Mouse (Mus musculus) limb, embryonic 14.5 days (tissue): ENCODE measurements around the gene Sp2. TPM values are rescaled to one million over a fixed set of nuclear protein-coding genes. Genes with fewer than 3 reads are reported as not detected.

Experiments
- ATAC-seq: fragments of 200-750 bp; cut with Nextera tagmentation; 2 replicates; pipeline ENCODE4 v1.8.0; 2017; ENCODE audit warnings: low read depth, moderate number of reproducible peaks, moderate TSS enrichment; ENCODE audit not compliant: low FRiP score
- DNase-seq: peaks from one replicate; pipeline ENCODE4 v3.0.0-alpha.2; 2015; ENCODE audit warnings: low spot score
- H3K27ac ChIP-seq: fragments of 300-500 bp; sonication (generic); replicated peaks from 2 replicates; pipeline ENCODE4 v1.5.1; 2014; ENCODE audit warnings: low read depth, mild to moderate bottlenecking, low read length, moderate library complexity, mixed read lengths
- H3K27me3 ChIP-seq: fragments of 300-500 bp; sonication (generic); 2 replicates; pipeline ENCODE4 v1.6.1; 2014; ENCODE audit warnings: low read length, mixed read lengths; ENCODE audit not compliant: control insufficient read depth, insufficient read depth
- H3K36me3 ChIP-seq: fragments of 300-500 bp; sonication (generic); 2 replicates; pipeline ENCODE4 v1.6.1; 2014; ENCODE audit warnings: mild to moderate bottlenecking, low read length, moderate library complexity, mixed read lengths; ENCODE audit not compliant: control insufficient read depth, insufficient read depth
- H3K4me1 ChIP-seq: fragments of 300-500 bp; sonication (generic); 2 replicates; pipeline ENCODE4 v1.6.1; 2014; ENCODE audit warnings: antibody characterized with exemption, low read length, mixed read lengths; ENCODE audit not compliant: control insufficient read depth, insufficient read depth
- H3K4me2 ChIP-seq: fragments of 300-500 bp; sonication (generic); replicated peaks from 2 replicates; pipeline ENCODE4 v1.6.1; 2014; ENCODE audit warnings: low read depth, mild to moderate bottlenecking, low read length, moderate library complexity; ENCODE audit not compliant: severe bottlenecking
- H3K4me3 ChIP-seq: fragments of 300-500 bp; sonication (generic); replicated peaks from 2 replicates; pipeline ENCODE4 v1.5.1; 2014; ENCODE audit warnings: low read length
- H3K9ac ChIP-seq: fragments of 300-500 bp; sonication (generic); 2 replicates; pipeline ENCODE4 v1.6.1; 2014; ENCODE audit warnings: mild to moderate bottlenecking, low read depth, low read length, moderate library complexity; ENCODE audit not compliant: severe bottlenecking
- H3K9me3 ChIP-seq: fragments of 300-500 bp; sonication (generic); 2 replicates; pipeline ENCODE4 v1.6.1; 2016; ENCODE audit warnings: low read length; ENCODE audit not compliant: control insufficient read depth
- POLR2A ChIP-seq: fragments of 200-500 bp; IDR thresholded peaks from 2 replicates; pipeline ENCODE4 v1.8.0; 2012; ENCODE audit warnings: inconsistent platforms, mild to moderate bottlenecking, moderate library complexity, borderline replicate concordance; ENCODE audit not compliant: insufficient read depth, insufficient read length; ENCODE audit errors: extremely low read depth
- WGBS: fragments of 180-500 bp; shearing (Covaris S2); extraction: QIAGEN DNeasy Blood & Tissue Kit; methylation state at CpG from one replicate; pipeline ENCODE4 v1.1.7; 2014; 5-methylcytosine and 5-hydroxymethylcytosine counted together
- polyA plus RNA-seq, 2 experiments: library from polyadenylated mRNA; depleted of rRNA in 1 of 2; stranded (reverse) in 1 of 2; unstranded in 1 of 2; fragments of >200 nt; fragmentation: Nextera tagmentation in 1 of 2; extraction: Ambion mirVana in 1 of 2; gene quantifications; 2 replicates each; pipeline versions ENCODE4 v1.2.1 to v1.2.3; 2012 to 2014

Sp2 gene
- polyA plus RNA-seq, 2 experiments, result 16.0 to 17.1 TPM

DNA sequence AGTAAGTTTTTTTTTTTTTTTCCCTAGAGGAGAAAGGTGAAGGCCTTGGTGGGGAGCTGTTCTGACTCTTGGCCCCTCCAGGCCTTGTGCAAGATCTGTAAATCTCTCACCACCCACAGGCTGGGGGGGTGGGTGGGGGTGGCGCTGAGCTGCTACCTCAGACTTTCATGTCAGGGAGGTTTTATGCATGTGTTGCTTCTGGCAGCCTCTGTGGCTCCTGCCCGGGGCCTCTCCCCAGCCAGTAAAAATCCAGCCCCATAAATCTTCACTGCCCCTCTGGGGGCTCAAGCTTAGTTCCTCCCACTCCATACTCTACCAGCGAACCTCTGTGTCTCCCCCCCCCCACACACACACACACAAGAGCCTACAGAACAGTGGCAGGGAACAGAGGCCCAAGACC is 3.7 kb upstream of the Sp2 start:
- peaks cover 36% of the 10 kb centered on the region for H3K4me1 ChIP-seq
- H3K9me3 ChIP-seq, result no peaks in the 10 kb centered on the region
- H3K9ac ChIP-seq, result no peak overlapping the region
- H3K36me3 ChIP-seq, result no peaks in the 10 kb centered on the region
- H3K27ac ChIP-seq, result no peak overlapping the region
- H3K4me3 ChIP-seq, result no peak overlapping the region
- WGBS, result 0% methylated on average over 3 of the region's 3 CpGs
- DNase-seq (peak; percentile 53), ATAC-seq (peak; percentile 56)
- TF ChIP-seq POLR2A, result no peak
- H3K4me2 ChIP-seq, result no peak overlapping the region; the same call in 1 of the 2 replicates
- no peaks in the 10 kb centered on the region for H3K27me3 ChIP-seq

DNA sequence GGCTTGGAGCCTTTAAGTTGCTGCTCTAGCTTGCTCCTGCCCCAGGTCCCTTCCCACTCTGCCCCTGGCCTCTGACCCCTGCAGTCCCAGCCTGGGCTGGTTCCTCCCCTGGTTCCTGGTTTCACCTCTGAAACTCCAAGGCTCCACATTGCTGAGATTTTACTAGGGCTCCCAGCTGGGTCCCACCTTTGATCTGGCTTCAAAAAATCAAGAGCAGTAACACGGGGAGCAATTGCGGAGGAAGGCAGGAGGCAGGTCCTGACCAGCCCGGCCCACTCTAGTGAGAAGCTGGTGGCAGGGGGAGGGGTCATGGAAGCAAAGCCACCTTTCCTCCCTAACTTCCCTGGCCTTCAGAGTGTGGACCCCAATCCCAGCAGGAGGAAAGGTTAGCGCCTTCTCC is 2.1 kb upstream of the Sp2 start:
- no peak for DNase-seq
- Histone ChIP-seq H3K4me3 (no peak overlapping the region), H3K9me3 (no peaks in the 10 kb centered on the region), H3K4me1 (peaks cover 36% of the 10 kb centered on the region), H3K27ac (no peak overlapping the region), H3K27me3 (no peaks in the 10 kb centered on the region), H3K4me2 (no peak overlapping the region), H3K9ac (no peak overlapping the region), H3K36me3 (no peaks in the 10 kb centered on the region)
- ATAC-seq, result no peak
- TF ChIP-seq POLR2A, result no peak
- 8% methylated on average over 4 of the region's 4 CpGs for WGBS

DNA sequence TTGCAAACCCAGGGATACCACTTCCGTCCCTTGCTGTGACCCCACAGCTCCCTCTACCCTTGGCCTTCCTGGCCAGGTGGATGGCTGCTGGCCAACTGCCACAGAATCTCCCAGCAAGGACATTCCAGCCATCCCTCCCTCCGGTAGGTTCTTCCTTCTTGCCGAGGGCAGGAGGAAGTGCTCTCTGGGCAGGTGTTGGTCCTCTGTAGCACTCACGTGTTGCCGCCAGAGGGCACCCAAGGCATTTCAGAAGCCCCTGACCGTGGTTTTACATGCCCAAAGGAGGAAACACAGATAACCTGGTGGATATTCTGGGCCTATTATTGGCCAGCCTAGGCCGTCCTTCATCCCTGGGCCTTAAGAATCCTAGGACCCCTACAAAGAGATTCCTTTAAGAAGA is 404 bp downstream of the Sp2 start:
- no peaks in the 10 kb centered on the region for H3K27me3 ChIP-seq
- DNase-seq (peak; percentile 49), ATAC-seq (no peak)
- no peaks in the 10 kb centered on the region for H3K9me3 ChIP-seq
- no peak for TF ChIP-seq POLR2A
- peaks cover 28% of the 10 kb centered on the region for H3K4me1 ChIP-seq
- H3K9ac ChIP-seq, result no peak overlapping the region
- H3K36me3 ChIP-seq, result no peaks in the 10 kb centered on the region
- no peak overlapping the region for H3K4me2 ChIP-seq
- H3K27ac ChIP-seq, result no peak overlapping the region
- 3% methylated on average over 7 of the region's 7 CpGs for WGBS
- no peak overlapping the region for H3K4me3 ChIP-seq

DNA sequence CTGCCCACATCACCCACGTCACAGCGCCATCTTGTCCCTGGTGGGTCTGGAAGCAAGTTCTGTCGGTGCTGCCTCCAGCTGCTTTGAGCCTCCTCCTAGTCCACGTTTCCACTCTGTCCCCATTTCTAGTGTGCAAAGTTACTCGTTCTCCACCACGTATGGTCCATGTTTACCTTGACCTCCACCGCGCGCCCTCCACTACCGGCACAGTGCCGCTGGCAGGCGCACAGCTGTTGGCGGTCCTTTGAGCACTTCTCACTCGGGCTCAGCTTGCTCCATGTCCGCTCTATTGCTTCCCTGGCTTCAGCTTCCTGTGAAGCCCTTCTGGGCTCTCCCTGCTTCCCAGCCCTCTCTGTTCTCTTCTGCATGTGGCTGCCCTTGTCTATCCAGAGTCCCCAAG is 1.3 kb downstream of the Sp2 start:
- 76% methylated on average over 15 of the region's 15 CpGs for WGBS
- H3K9me3 ChIP-seq, result no peaks in the 10 kb centered on the region
- no peaks in the 10 kb centered on the region for H3K27me3 ChIP-seq
- no peaks in the 10 kb centered on the region for H3K36me3 ChIP-seq
- no peak for TF ChIP-seq POLR2A
- no peak overlapping the region for H3K4me2 ChIP-seq
- DNase-seq (no peak), ATAC-seq (no peak)
- peaks cover 20% of the 10 kb centered on the region for H3K4me1 ChIP-seq
- no peak overlapping the region for H3K9ac ChIP-seq
- H3K27ac ChIP-seq, result no peak overlapping the region
- no peak overlapping the region for H3K4me3 ChIP-seq

DNA sequence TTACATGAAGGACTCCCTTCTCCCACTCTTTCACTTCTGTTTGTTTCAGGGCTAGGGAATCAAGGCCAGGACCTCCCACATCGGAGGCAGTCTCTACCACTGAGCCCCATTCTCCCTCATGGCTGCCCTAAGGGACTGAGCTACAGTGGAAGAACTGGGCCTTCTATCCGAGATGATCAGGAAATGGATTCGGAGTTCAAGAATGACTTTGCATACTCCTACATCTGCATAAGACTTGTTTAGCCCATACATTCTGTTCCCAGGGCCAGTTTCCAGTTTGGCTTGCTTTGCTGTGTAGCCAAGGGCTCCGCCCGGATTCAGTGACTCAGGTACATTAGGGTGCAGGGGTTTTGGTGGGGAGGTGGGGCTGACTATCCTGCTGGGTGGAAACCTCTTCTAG is 2.7 kb downstream of the Sp2 start:
- ATAC-seq (no peak), DNase-seq (no peak)
- H3K27me3 ChIP-seq, result no peaks in the 10 kb centered on the region
- H3K4me2 ChIP-seq, result no peak overlapping the region
- no peak overlapping the region for H3K9ac ChIP-seq
- no peaks in the 10 kb centered on the region for H3K9me3 ChIP-seq
- H3K27ac ChIP-seq, result no peak overlapping the region
- peaks cover 21% of the 10 kb centered on the region for H3K4me1 ChIP-seq
- no peak overlapping the region for H3K4me3 ChIP-seq
- no peaks in the 10 kb centered on the region for H3K36me3 ChIP-seq
- WGBS, result 72% methylated on average over 5 of the region's 5 CpGs
- no peak for TF ChIP-seq POLR2A

GRCm38 (mm10) chr11:96979329-96979728 is 3.4 kb downstream of the Sp2 start:
- DNase-seq, result no peak
- no peak overlapping the region for H3K9ac ChIP-seq
- H3K27ac ChIP-seq, result no peak overlapping the region
- no peaks in the 10 kb centered on the region for H3K9me3 ChIP-seq
- H3K27me3 ChIP-seq, result no peaks in the 10 kb centered on the region
- no peaks in the 10 kb centered on the region for H3K36me3 ChIP-seq
- H3K4me2 ChIP-seq, result no peak overlapping the region
- no peak for TF ChIP-seq POLR2A
- 74% methylated on average over 7 of the region's 7 CpGs for WGBS
- H3K4me3 ChIP-seq, result no peak overlapping the region
- no peak for ATAC-seq
- H3K4me1 ChIP-seq, result peaks cover 17% of the 10 kb centered on the region
